Mouse (Mus musculus): ENCODE data around the gene Esrrg.

Esrrg gene

GRCm38 (mm10) chr1:188155135-188155779 lies 546.7 kb downstream of the Esrrg start:
- no peak for DNase-seq (ENCODE audit: low read depth)

GRCm38 (mm10) chr1:188156520-188156919 lies 547.9 kb downstream of the Esrrg start:
- no peak for DNase-seq (ENCODE audit: low read depth)

DNA sequence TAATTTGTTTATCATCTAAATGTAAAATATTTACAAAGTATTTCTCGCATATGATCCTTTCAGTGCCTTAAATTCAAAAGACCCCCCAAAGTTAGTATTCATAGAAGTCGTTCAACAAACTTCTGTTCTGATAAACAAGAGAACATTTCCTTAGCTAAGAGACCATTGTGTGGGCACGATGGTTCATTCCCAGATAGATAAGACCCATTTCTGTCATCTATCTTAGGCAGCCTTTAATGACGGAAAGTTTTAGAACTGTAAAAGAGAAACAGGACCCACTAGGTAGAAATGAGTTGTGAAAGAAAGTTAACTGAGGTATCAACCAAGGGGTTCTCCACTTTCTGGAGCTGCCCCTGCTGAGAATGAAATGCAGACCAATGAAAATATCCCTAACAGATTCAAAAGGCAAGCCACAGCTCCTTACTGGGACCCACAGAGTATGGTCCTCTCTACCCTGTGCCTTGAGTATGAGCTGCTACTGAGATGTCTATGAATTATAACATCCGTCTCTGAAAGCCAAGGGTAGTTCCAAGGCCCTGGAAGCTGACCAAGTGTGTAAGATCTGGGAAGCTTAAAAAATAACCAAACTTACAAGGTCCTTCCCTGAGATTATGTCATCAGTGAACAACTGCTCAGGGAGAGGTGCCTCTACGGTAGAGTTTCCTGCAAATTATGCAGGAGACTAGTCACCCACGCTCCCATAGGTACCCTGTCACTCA lies 548.8 kb downstream of the Esrrg start:
- no peak for DNase-seq (ENCODE audit: low read depth)

- DNase-seq (ENCODE audit: low read depth): no peak
Observed at GRCm38 (mm10) chr1:188158675-188159074, 550.1 kb downstream of the Esrrg start.

DNA sequence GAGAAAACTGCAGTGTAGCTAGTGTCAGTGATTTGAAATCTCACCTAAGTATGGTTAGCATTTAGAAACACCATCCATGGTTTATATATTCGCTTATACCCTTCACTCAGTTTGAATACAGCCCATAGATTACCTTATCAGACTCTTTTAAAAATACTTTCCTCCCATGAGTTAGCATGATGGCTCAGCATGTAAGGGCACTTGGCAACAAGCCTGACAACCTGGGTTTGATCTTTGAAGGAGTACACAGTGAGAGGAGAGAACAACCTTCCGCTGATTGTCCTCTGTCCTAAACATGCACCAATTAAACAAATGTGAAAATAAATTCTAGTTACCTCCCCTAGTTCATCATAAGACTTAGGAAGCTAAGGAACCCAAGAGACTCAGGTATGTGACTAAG lies 550.5 kb downstream of the Esrrg start:
- DNase-seq (ENCODE audit: low read depth): no peak

DNA sequence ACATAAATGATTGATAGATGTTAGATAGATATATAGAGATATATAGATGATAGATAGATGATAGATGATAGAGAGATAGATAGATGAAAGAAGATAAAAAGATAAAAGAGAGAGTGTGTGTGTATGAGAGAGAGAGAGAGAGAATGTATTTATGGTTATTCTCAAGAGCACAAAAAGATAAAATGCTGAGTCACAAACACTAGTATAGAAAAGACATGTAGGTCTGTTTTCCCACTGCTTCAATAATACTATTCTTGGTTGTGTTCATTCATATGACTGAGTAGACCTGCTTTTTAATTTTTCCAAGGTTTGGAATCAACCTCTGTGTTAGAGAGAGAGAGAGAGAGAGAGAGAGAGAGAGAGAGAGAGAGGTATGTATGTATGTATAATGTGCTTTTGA lies 554.5 kb downstream of the Esrrg start:
- DNase-seq (ENCODE audit: low read depth): no peak

DNA sequence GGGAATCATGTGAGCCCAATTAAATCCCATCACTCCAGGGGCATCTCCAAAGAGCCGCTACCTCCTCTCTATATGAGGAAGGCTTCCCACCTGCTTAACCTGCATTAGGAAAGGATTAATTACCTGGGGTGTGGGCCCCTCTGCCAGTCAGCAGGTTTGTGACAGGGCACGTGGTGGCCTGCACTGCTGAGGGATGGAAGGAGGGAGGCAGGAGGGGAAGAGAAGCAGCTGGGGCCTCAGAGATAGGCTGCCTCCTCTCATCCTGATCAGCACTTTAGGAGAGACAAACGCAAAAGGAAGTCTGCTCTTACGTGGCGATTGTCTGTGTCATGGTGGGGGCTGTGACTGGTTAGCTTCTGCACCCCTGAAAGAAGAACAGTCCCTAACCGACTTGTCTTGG lies 555.7 kb downstream of the Esrrg start:
- no peak for DNase-seq (ENCODE audit: low read depth)

- DNase-seq (ENCODE audit: low read depth): no peak
Observed at GRCm38 (mm10) chr1:188173859-188174258, 565.3 kb downstream of the Esrrg start.

- no peak for DNase-seq (ENCODE audit: low read depth)
Observed at GRCm38 (mm10) chr1:188182951-188183350, 574.4 kb downstream of the Esrrg start.

DNA sequence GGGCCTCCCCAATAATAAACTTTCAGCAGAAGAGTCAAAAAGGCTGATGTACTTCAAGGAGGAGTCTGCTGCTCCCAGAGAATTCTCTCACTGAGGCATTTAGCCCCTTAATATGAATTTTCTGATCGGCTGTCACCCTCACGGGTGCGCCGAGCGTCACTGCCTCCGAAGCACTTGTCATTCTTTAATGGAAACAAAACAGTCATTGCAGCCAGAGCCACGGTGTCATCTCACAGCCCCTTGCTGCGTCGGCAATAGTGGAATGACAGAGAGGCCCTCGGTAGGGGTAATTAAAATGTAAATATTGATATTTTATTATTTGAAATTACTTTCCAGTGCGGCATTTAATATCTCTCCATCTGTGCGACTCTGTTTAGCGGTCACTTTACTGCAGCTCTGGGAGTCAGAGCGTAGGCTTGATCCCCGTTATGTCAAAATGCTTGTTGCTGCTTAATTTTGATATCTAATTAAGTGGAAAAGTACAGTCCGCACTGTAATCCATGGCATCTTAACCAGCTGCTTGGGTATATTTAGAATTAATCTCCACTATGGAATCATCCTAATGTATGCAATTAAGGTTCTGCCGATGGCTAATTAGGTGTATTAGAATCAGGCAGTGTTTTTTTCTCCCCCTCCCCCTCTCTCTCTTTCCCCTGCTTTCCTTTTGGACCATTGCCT lies 578.0 kb downstream of the Esrrg start:
- DNase-seq (ENCODE audit: low read depth): no peak

DNA sequence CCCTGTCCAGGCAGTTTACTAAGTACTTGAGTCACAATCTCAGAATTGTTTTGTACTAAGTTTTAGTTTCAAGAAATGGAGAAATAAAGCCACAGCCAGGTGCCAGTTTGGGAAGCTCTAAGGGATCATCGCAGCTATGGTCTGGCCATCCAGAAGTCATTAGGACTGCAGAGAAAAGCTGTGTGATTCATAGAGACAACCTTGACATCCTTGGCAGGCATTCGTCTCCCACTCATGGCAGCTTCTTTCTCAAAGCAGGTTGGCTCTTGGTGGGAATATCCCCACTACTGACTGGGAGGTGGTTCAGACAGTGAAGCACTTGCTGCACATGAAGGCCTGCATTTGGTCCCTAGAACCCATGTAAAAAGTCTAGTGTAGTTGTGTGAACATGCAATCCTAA lies 584.4 kb downstream of the Esrrg start:
- DNase-seq (ENCODE audit: low read depth): no peak

DNA sequence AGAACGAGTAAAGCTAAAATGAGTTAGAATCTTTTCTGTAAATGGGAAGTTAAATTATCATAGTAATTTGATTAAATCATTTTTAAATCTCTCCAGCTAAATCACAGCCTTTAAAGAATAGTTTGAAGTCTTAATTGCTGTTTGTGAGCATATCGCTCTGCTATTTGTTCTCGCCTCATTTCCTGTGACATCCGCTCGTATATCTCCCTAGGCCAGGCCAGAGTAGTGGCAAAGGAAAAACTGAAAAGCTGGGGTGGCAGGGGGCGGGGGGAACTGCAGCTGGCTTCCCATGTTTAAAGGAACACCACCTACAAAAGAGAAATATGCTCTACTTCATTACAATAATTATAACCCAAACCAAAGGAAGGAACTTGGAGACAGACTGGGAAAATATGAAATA lies 598.8 kb downstream of the Esrrg start:
- DNase-seq (ENCODE audit: low read depth): no peak

DNA sequence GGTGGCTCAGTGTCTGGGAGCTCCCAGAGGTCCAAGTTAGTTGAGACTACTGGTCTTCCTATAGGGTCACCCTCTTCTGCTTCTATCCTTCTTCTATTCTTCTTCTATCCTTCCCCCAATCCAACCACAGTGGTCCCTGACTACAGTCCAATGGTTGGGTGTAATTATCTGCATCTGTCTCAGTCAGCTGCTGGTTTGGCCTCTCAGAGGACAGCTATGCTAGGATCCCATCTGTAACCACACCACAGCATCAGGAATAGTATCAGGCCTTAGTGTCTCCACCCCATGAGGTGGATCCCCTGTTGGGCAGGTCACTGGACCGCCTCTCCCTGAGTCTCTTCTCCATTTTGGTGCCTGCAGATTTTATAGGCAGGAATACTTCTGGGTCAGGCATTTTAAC lies 600.4 kb downstream of the Esrrg start:
- DNase-seq (ENCODE audit: low read depth): no peak

- no peak for DNase-seq (ENCODE audit: low read depth)
Observed at GRCm38 (mm10) chr1:188214885-188215611, 606.5 kb downstream of the Esrrg start.

DNA sequence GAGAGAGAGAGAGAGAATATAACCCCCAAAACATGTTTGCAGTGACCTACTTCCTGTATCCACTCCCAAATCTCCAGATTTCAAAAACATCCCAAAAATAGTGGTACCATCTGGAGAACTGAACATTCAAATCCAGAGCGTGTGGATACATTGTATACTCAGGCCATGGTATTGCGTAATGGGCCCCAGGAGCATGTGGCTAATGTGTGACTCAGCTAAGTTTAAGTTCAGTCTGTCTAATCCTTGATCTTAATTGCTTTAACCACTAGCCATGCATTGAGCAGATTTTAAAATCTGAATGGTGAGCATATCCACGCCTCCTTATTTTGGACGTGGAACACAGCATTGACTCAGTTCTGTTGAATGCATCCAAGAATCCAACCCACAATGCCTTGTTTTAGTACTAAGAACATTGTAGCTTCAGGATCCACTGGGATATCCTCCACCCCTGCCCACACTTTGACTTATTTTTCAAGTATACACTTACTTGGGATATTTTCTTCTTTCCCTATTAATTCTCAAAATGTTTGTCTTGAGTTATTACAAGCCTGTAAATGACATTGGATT lies 612.7 kb downstream of the Esrrg start:
- no peak for DNase-seq (ENCODE audit: low read depth)

- DNase-seq (ENCODE audit: low read depth): no peak
Observed at GRCm38 (mm10) chr1:188233036-188233724, 624.6 kb downstream of the Esrrg start.

GRCm38 (mm10) chr1:188238636-188239035 lies 630.0 kb downstream of the Esrrg start:
- DNase-seq (ENCODE audit: low read depth): no peak

GRCm38 (mm10) chr1:188241766-188242165 lies 633.2 kb downstream of the Esrrg start:
- no peak for DNase-seq (ENCODE audit: low read depth)

- DNase-seq (ENCODE audit: low read depth): no peak
Observed at GRCm38 (mm10) chr1:188257500-188257899, 648.9 kb downstream of the Esrrg start.

DNA sequence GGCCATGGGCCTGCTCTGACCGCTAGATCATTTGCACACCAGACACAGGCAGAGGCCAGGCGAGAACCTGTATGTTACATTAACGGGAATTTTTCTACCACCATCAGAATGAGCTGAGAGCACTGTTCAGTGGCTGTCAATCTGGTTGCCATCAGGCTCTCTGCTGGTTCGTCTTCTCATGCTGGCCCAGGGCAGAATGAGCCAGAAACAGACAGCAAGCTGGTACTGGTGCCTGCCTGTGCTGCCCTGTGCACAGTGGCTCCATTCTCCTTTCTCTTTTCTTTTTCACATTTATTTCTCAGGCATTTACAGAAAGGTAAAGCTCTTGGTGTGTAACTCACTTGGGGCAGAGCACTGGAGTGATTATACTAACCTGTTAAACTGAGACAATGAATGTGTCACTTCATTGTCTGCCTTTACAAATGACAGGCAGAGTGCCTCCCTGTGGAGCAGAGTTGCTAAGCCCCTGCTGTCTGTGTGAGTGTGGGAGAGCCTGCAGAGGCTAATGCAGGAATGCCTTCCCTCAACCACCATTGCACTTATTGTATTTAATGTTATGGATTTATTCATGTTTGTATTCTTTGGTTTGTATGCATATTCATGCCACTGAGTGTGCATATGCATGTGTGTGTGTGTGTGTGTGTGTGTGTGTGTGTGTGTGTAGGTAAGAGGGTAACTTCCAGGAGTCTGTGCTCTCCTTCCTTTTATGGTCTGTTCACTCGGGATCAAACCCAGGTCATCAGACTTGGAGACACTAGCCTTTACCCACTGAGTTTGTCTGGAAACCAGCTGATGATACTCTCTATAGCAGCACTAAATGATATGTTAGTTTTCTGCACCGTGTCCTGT lies 651.9 kb downstream of the Esrrg start:
- DNase-seq (ENCODE audit: low read depth): no peak

Measured in induced T-regulatory cell, adult 2 months (primary cell).